Mouse (Mus musculus): Measurements from ENCODE around the gene Cdc123. TPM values are rescaled to one million over a fixed set of nuclear protein-coding genes. Genes with fewer than 3 reads are reported as not detected.

Cdc123 gene
- total RNA-seq (2014; fragmentation: Nextera tagmentation) (136 and 171 TPM in 2 replicates), total RNA-seq (2017) (153 and 190 TPM in 2 replicates), polyA plus RNA-seq (2012) (97.6 and 102 TPM in 2 replicates)

DNA sequence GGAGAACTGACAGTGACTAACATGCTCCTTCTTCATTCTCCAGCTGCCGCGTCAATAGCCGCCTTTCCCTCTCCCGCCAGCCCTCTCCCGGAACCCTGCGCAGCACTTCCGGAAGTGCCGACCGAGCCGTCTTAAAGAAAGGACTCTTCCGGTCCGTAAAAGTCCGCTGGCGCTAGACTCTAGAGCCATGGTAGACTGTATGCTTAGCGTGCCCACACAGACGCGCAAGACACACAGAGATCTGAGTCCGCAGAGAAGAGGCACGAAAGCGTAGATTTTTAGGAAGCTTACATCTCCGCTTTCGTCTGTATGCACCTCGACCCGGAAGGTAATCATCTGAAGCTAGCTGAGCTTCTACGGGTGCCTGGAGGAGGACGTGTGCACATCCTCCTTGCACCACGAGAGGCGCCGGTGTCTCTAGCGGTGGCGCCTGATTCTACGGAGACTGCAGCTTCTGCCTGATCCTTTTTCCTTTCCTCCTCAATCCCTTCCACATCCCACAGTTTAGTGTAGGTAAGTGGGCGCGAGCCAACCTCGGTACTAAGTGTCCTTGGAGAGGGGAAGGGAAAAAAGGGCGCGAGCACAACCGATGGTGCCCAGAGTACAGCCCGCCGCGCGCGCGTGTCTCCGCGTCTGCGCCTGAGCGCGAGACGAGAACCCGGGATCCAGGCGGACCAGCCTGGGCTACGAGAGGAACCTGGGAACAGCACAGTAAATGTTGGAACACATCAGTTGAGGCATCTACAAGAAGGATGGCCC lies at the start of gene Cdc123, which contains the start of gene Nudt5:
Gene Cdc123 (minus strand): TSS at position 292 of the 759 bp plus-strand sequence.
Gene Nudt5 (plus strand): TSS at position 147 of the 759 bp plus-strand sequence.
- TF ChIP-seq TAL1 (conservative IDR thresholded peaks at IDR 0.05; ENCODE audit: low read depth, low read length) (no peak), CTCF (IDR thresholded peaks at IDR 0.05; ENCODE audit: low read depth, low read length) (peak; percentile 40; the same call in 1 of the 2 replicates)
- ATAC-seq (ENCODE audit: extremely low read depth, insufficient number of reproducible peaks, low FRiP score, poor library complexity, severe bottlenecking) = peak; percentile 88
- Histone ChIP-seq H3K4me3 (ENCODE audit: low read depth, low read length) (peak within 1 kb of the TSS; percentile 85), H3K27me3 (ENCODE audit: insufficient read depth, low read length) (no peaks in the 10 kb centered on the region), H3K36me3 (replicated peaks) (peaks cover 54% of the 10 kb centered on the region), H3K4me1 (ENCODE audit: insufficient read depth, low read depth, low read length) (peaks cover 39% of the 10 kb centered on the region), H3K9me3 (replicated peaks) (no peaks in the 10 kb centered on the region)
- DNase-seq (ENCODE audit: low spot score) = peak; percentile 75

DNA sequence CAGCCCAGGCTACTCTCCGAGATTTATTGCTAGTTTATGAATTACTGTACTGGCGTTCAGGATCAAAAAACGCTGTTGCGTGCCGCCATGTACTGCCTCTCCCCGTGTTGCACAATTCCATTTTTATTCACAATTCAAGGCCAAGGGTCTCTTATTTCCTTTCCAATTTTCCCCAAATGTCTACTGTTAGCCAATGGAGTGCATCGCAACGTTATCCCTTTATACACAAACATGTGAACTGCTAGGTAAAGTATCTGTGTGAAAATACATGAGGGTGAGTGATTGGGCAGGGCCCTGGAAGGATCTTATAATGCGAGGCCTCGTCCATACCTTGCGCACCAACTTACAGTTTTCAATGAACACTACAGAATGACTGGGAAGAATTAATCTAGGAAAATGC lies 49.3 kb upstream of the Cdc123 start:
- Histone ChIP-seq H3K4me3 (ENCODE audit: low read depth, low read length) (peak overlapping the region; percentile 94), H3K9me3 (replicated peaks) (no peaks in the 10 kb centered on the region), H3K27me3 (ENCODE audit: insufficient read depth, low read length) (peaks cover 9% of the 10 kb centered on the region), H3K4me1 (ENCODE audit: insufficient read depth, low read depth, low read length) (peaks cover 17% of the 10 kb centered on the region), H3K36me3 (replicated peaks) (peaks cover 29% of the 10 kb centered on the region)
- TF ChIP-seq POLR2AphosphoS5 (IDR thresholded peaks at IDR 0.05; ENCODE audit: insufficient replicate concordance, low read depth, low read length) = no peak
- TF ChIP-seq CTCF (IDR thresholded peaks at IDR 0.05; ENCODE audit: low read depth, low read length) = no peak
- no peak for TF ChIP-seq GATA1 (IDR thresholded peaks at IDR 0.05; ENCODE audit: borderline replicate concordance, low read length)
- TF ChIP-seq TAL1 (conservative IDR thresholded peaks at IDR 0.05; ENCODE audit: low read depth, low read length) = no peak
- TF ChIP-seq GATA2 (IDR thresholded peaks at IDR 0.05; ENCODE audit: borderline replicate concordance, low read depth, low read length) = no peak
- no peak for ATAC-seq (ENCODE audit: extremely low read depth, insufficient number of reproducible peaks, low FRiP score, poor library complexity, severe bottlenecking)
- no peak for DNase-seq (ENCODE audit: low spot score)

DNA sequence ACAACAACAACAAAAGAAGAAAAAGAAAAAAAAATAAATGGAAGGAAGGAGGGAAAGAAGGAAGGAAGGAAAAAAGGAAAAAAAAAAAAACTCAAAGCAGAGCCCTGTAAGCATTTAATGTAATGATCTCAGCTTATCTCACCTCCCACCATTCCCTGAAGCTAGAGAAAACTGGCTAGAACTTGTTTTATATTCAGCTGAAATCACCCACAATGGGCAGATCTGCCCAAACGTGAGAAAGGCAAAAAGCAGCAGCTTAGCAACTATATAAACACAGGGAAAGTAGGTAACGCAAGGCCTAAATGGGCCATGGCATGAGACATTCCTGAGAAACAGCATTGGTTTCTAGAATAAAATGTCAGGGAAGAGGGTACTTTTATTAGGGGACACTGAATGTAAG lies 44.4 kb upstream of the Cdc123 start:
- TF ChIP-seq TAL1 (conservative IDR thresholded peaks at IDR 0.05; ENCODE audit: low read depth, low read length) = no peak
- TF ChIP-seq POLR2AphosphoS5 (IDR thresholded peaks at IDR 0.05; ENCODE audit: insufficient replicate concordance, low read depth, low read length) = no peak
- TF ChIP-seq GATA2 (IDR thresholded peaks at IDR 0.05; ENCODE audit: borderline replicate concordance, low read depth, low read length) = no peak
- no peak for TF ChIP-seq CTCF (IDR thresholded peaks at IDR 0.05; ENCODE audit: low read depth, low read length)
- Histone ChIP-seq H3K27me3 (ENCODE audit: insufficient read depth, low read length) (no peaks in the 10 kb centered on the region), H3K4me1 (ENCODE audit: insufficient read depth, low read depth, low read length) (peaks cover 22% of the 10 kb centered on the region), H3K36me3 (replicated peaks) (peaks cover 73% of the 10 kb centered on the region), H3K4me3 (ENCODE audit: low read depth, low read length) (no peak overlapping the region), H3K9me3 (replicated peaks) (no peaks in the 10 kb centered on the region)
- DNase-seq (ENCODE audit: low spot score) (no peak), ATAC-seq (ENCODE audit: extremely low read depth, insufficient number of reproducible peaks, low FRiP score, poor library complexity, severe bottlenecking) (no peak)

DNA sequence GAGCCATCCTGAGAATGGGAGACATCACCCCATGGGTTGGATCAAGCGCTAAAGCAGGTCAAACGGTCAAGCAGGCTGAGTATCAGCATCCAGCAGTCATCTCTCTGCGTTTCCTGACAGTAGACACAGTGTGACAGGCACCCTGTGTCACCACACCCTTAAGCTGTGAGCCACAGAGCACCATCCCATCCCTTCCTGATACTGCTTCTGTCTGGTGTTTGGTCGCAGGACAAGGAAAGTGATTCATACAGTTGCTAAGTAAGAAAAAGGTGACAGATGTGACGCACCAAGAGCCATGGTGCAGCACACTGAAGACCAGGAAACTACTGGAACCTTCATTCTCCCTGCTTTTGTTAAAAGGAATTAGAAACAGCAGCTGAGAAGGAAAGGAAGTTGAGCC lies 43.9 kb upstream of the Cdc123 start:
- peaks cover 77% of the 10 kb centered on the region for H3K36me3 ChIP-seq (replicated peaks)
- no peak for DNase-seq (ENCODE audit: low spot score)
- peaks cover 18% of the 10 kb centered on the region for H3K4me1 ChIP-seq (ENCODE audit: insufficient read depth, low read depth, low read length)
- H3K9me3 ChIP-seq (replicated peaks) = no peaks in the 10 kb centered on the region
- H3K4me3 ChIP-seq (ENCODE audit: low read depth, low read length) = no peak overlapping the region
- ATAC-seq (ENCODE audit: extremely low read depth, insufficient number of reproducible peaks, low FRiP score, poor library complexity, severe bottlenecking) = no peak
- TF ChIP-seq POLR2AphosphoS5 (IDR thresholded peaks at IDR 0.05; ENCODE audit: insufficient replicate concordance, low read depth, low read length) (no peak), TAL1 (conservative IDR thresholded peaks at IDR 0.05; ENCODE audit: low read depth, low read length) (no peak), GATA2 (IDR thresholded peaks at IDR 0.05; ENCODE audit: borderline replicate concordance, low read depth, low read length) (no peak), GATA1 (IDR thresholded peaks at IDR 0.05; ENCODE audit: borderline replicate concordance, low read length) (no peak), CTCF (IDR thresholded peaks at IDR 0.05; ENCODE audit: low read depth, low read length) (no peak)
- no peaks in the 10 kb centered on the region for H3K27me3 ChIP-seq (ENCODE audit: insufficient read depth, low read length)

DNA sequence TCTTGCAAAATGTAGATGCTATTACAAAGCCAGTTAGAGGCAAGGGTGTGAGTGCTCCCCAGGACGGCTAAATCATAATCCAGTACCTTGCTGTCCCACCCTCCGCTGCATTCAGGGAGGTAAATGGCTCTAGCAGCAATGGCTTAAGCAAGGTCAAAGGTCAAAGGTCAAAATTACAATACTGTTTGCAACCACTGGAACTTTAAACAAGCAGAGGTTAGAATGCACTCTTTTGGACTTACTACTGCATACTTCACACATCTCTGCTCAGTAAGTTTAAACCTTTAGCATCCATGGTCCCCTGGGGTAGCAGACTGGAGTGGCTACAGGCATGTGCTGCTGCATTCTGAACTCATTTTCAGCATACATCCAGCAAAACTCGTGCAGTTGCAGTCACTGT lies 32.5 kb upstream of the Cdc123 start:
- Histone ChIP-seq H3K9me3 (replicated peaks) (no peaks in the 10 kb centered on the region), H3K4me1 (ENCODE audit: insufficient read depth, low read depth, low read length) (peaks cover 2% of the 10 kb centered on the region; the same call in 1 of the 2 replicates), H3K36me3 (replicated peaks) (peaks cover 89% of the 10 kb centered on the region), H3K27me3 (ENCODE audit: insufficient read depth, low read length) (no peaks in the 10 kb centered on the region), H3K4me3 (ENCODE audit: low read depth, low read length) (no peak overlapping the region)
- ATAC-seq (ENCODE audit: extremely low read depth, insufficient number of reproducible peaks, low FRiP score, poor library complexity, severe bottlenecking) = no peak
- no peak for DNase-seq (ENCODE audit: low spot score)
- TF ChIP-seq TAL1 (conservative IDR thresholded peaks at IDR 0.05; ENCODE audit: low read depth, low read length) (no peak), CTCF (IDR thresholded peaks at IDR 0.05; ENCODE audit: low read depth, low read length) (no peak), GATA1 (IDR thresholded peaks at IDR 0.05; ENCODE audit: borderline replicate concordance, low read length) (no peak), POLR2AphosphoS5 (IDR thresholded peaks at IDR 0.05; ENCODE audit: insufficient replicate concordance, low read depth, low read length) (no peak), GATA2 (IDR thresholded peaks at IDR 0.05; ENCODE audit: borderline replicate concordance, low read depth, low read length) (no peak)

DNA sequence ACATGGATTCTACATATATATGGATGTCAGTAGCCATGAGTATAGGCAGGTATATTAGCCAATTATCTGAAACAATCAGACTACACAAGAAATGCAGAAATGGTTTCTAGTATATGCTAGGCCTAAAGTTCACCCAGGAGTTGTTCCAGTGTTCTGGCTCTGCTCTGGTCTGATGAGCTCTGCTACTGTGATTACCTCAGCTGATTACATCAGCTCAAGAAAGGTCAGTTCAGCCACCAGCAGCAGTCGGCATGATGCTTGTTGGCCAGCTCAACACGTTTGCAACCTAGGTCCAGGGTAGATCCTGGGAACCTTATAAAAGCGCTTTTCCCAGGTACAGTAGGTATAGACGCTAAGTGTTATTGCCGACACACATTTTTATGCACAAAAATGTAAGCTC lies 24.8 kb upstream of the Cdc123 start:
- no peaks in the 10 kb centered on the region for H3K4me1 ChIP-seq (ENCODE audit: insufficient read depth, low read depth, low read length)
- TF ChIP-seq TAL1 (conservative IDR thresholded peaks at IDR 0.05; ENCODE audit: low read depth, low read length) (no peak), GATA2 (IDR thresholded peaks at IDR 0.05; ENCODE audit: borderline replicate concordance, low read depth, low read length) (no peak), CTCF (IDR thresholded peaks at IDR 0.05; ENCODE audit: low read depth, low read length) (no peak), POLR2AphosphoS5 (IDR thresholded peaks at IDR 0.05; ENCODE audit: insufficient replicate concordance, low read depth, low read length) (no peak), GATA1 (IDR thresholded peaks at IDR 0.05; ENCODE audit: borderline replicate concordance, low read length) (no peak)
- H3K27me3 ChIP-seq (ENCODE audit: insufficient read depth, low read length) = no peaks in the 10 kb centered on the region
- DNase-seq (ENCODE audit: low spot score) = no peak
- no peaks in the 10 kb centered on the region for H3K9me3 ChIP-seq (replicated peaks)
- no peak for ATAC-seq (ENCODE audit: extremely low read depth, insufficient number of reproducible peaks, low FRiP score, poor library complexity, severe bottlenecking)
- H3K36me3 ChIP-seq (replicated peaks) = peaks cover 85% of the 10 kb centered on the region
- no peak overlapping the region for H3K4me3 ChIP-seq (ENCODE audit: low read depth, low read length)
